Mouse (Mus musculus) intestine, postnatal 0 days (tissue): ENCODE measurements at regions not wholly inside any gene's neighbourhood (a gene's known extent, or its start where the extent isn't known, plus 50 kb on each side); places are given as distances from the start of the nearest gene placed in this dataset.

Experiments
- ATAC-seq: fragments of 200-750 bp; cut with Nextera tagmentation; 2 replicates; pipeline ENCODE4 v1.8.0; 2017; ENCODE audit warnings: mild to moderate bottlenecking, moderate TSS enrichment, moderate library complexity
- H3K27ac ChIP-seq: fragments of 300-500 bp; sonication (generic); 2 replicates; pipeline ENCODE4 v1.5.1; 2014; ENCODE audit warnings: mild to moderate bottlenecking, low read depth, low read length, moderate library complexity
- H3K27me3 ChIP-seq: fragments of 300-500 bp; sonication (generic); replicated peaks from 2 replicates; pipeline ENCODE4 v1.6.1; 2014; ENCODE audit warnings: low read length, mixed read lengths; ENCODE audit not compliant: control insufficient read depth, insufficient read depth
- H3K36me3 ChIP-seq: fragments of 300-500 bp; sonication (generic); 2 replicates; pipeline ENCODE4 v1.6.1; 2014; ENCODE audit warnings: mild to moderate bottlenecking, moderate library complexity; ENCODE audit not compliant: control insufficient read depth, insufficient read depth
- H3K4me1 ChIP-seq: fragments of 300-500 bp; sonication (generic); replicated peaks from 2 replicates; pipeline ENCODE4 v1.6.1; 2014; ENCODE audit warnings: antibody characterized with exemption, low read length, mixed read lengths; ENCODE audit not compliant: control insufficient read depth, insufficient read depth
- H3K4me2 ChIP-seq: fragments of 300-500 bp; sonication (generic); replicated peaks from 2 replicates; pipeline ENCODE4 v1.6.1; 2014; ENCODE audit warnings: low read depth, mild to moderate bottlenecking, moderate library complexity
- H3K4me3 ChIP-seq: fragments of 300-500 bp; sonication (generic); 2 replicates; pipeline ENCODE4 v1.5.1; 2014; ENCODE audit warnings: low read depth, low read length
- H3K9ac ChIP-seq: fragments of 300-500 bp; sonication (generic); 2 replicates; pipeline ENCODE4 v1.6.1; 2014; ENCODE audit warnings: mild to moderate bottlenecking, low read depth, low read length
- H3K9me3 ChIP-seq: fragments of 300-500 bp; sonication (generic); 2 replicates; pipeline ENCODE4 v1.6.1; 2016; ENCODE audit warnings: mixed run types; ENCODE audit not compliant: control insufficient read depth
- CTCF ChIP-seq: sonication (generic); IDR thresholded peaks from 2 replicates; pipeline ENCODE4 v1.5.1; 2016; ENCODE audit warnings: low read depth, mild to moderate bottlenecking, control low read depth, antibody characterized with exemption, moderate library complexity
- WGBS: fragments of 180-500 bp; shearing (Covaris S2); extraction: QIAGEN DNeasy Blood & Tissue Kit; methylation state at CpG from one replicate; pipeline ENCODE4 v1.1.7; 2014; 5-methylcytosine and 5-hydroxymethylcytosine counted together

DNA sequence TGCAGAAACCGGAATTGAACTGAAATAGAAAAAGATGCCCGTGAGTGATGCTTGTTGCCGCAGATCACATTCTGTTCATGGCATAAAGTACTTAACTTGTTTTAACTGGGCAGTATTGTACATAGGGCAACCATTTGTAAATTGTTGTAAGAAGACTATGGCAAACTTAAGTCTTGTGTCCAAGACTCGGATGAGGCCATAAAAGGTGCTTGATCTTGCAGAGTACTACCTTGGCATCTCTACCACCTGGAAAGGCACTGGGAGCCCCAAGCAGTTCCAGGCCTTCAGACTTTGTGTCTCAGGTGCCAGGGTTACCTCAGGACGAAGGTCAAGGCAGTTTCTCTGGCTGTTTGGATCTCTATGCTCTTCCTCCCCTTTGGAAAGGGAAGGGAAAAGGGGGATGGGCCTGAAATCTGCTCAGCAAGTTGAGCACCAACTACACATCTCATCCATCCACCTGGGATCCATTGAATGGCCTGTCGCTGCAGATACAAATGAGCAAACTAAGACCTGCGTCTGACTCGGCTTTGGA is 120.0 kb downstream of the Slc38a6 start:
- no peak overlapping the region for H3K9ac ChIP-seq
- ATAC-seq: no peak
- H3K9me3 ChIP-seq: no peaks in the 10 kb centered on the region
- whole genome bisulfite sequencing: 85% methylated on average over 8 of the region's 8 CpGs
- H3K27me3 ChIP-seq: no peaks in the 10 kb centered on the region
- H3K4me2 ChIP-seq: no peak overlapping the region
- H3K4me1 ChIP-seq: no peaks in the 10 kb centered on the region; the same call in 1 of the 2 replicates
- no peak overlapping the region for H3K27ac ChIP-seq
- no peaks in the 10 kb centered on the region for H3K36me3 ChIP-seq
- no peak for TF ChIP-seq CTCF
- H3K4me3 ChIP-seq: no peak overlapping the region

DNA sequence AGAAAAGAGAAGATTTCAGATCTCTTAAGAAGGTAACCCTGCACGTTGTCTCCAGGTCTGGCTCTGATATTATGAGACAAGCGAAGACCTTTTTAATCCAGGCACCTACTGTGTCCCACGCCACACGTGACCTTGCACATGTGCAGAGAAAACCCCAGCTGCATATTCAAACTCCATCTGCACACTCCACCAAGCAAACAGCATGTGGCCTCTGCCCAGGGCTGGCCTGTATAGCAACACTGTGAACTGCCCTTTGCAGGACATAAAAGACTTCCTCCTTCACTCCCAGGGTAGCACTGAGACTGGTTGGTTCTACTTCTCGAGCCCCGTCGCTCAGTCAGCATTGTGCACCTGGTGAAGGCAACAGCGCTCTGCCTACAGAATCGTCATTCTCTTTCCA is 119.0 kb downstream of the Slc38a6 start:
- H3K27ac ChIP-seq: no peak overlapping the region
- no peak overlapping the region for H3K4me3 ChIP-seq
- H3K36me3 ChIP-seq: no peaks in the 10 kb centered on the region
- H3K4me2 ChIP-seq: no peak overlapping the region
- no peaks in the 10 kb centered on the region for H3K9me3 ChIP-seq
- 85% methylated on average over 9 of the region's 9 CpGs for WGBS
- no peak for TF ChIP-seq CTCF
- H3K9ac ChIP-seq: no peak overlapping the region
- no peak for ATAC-seq
- H3K27me3 ChIP-seq: no peaks in the 10 kb centered on the region
- H3K4me1 ChIP-seq: no peaks in the 10 kb centered on the region; the same call in 1 of the 2 replicates

DNA sequence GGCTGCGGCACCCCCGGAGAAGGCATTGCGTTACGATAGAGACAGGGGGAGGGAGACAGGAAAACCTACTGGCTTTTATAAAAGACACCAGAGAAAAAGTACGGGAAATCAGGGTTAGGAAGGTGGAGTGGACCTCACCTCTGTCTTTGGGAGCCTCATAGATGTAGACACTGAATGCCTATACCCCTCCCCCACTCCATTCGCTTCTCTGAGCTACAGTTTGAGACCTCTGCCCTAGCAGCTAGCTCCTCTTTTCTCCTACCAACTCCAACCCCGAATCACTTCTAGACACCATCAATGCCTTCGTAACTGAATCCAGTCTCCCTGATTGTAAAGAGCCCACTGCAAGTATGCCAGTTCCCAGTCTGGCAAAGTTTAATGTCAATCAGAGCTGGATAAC is 118.5 kb downstream of the Slc38a6 start:
- WGBS: 77% methylated on average over 8 of the region's 8 CpGs
- TF ChIP-seq CTCF: no peak
- Histone ChIP-seq H3K4me3 (no peak overlapping the region), H3K27me3 (no peaks in the 10 kb centered on the region), H3K9ac (no peak overlapping the region), H3K4me1 (no peaks in the 10 kb centered on the region; the same call in 1 of the 2 replicates), H3K27ac (no peak overlapping the region), H3K4me2 (no peak overlapping the region), H3K9me3 (no peaks in the 10 kb centered on the region), H3K36me3 (no peaks in the 10 kb centered on the region)
- ATAC-seq: no peak

DNA sequence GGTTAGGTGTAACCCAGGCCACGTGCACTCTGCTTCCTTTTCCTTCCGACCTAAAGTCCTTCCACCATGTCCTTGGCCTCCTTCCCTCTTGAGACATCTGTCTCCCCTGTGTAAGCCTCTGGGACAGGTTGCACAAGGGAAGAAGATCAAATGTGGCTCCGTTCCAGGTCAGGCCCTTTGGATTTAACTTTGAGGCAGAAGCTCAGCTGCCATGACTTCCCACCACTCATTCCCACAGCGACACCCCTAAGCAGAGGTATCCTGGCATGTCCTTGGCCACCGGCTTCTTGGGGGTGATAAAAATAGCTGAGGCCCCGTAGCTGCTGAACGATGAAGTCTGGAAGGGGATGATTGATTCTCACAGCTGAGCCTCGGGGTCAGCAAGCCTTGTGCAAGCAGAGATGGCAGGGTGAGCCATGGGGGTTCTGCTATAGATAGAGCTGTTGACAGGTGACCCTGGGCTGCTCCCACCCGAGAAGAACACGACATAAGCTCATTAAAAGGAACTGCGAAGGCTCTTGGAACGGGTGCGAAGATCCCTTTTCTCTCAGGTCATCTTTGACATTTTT is 117.4 kb downstream of the Slc38a6 start:
- no peaks in the 10 kb centered on the region for H3K27me3 ChIP-seq
- H3K4me1 ChIP-seq: no peaks in the 10 kb centered on the region; the same call in 1 of the 2 replicates
- no peak overlapping the region for H3K4me2 ChIP-seq
- no peak overlapping the region for H3K4me3 ChIP-seq
- no peak overlapping the region for H3K9ac ChIP-seq
- WGBS: 51% methylated on average over 13 of the region's 13 CpGs
- no peaks in the 10 kb centered on the region for H3K9me3 ChIP-seq
- H3K27ac ChIP-seq: no peak overlapping the region
- TF ChIP-seq CTCF: no peak
- no peaks in the 10 kb centered on the region for H3K36me3 ChIP-seq
- no peak for ATAC-seq
